Mouse (Mus musculus) testis, adult 2 months (tissue): ENCODE results near the gene Actg1.

Source experiments
- CTCF ChIP-seq: fragments of 200-500 bp; IDR thresholded peaks from 2 replicates; pipeline ENCODE4 v1.5.1; 2012; ENCODE audit warnings: low read depth, mild to moderate bottlenecking, inconsistent platforms, low read length, moderate library complexity; ENCODE audit not compliant: control insufficient read depth, insufficient read depth, insufficient replicate concordance
- POLR2A ChIP-seq: fragments of 200-500 bp; IDR thresholded peaks from 2 replicates; pipeline ENCODE4 v1.6.1; 2012; ENCODE audit warnings: low read depth, mild to moderate bottlenecking, inconsistent platforms, low read length, moderate library complexity; ENCODE audit not compliant: control insufficient read depth

- TF ChIP-seq POLR2A (no peak), CTCF (no peak)
Measured at GRCm38 (mm10) chr11:120337447-120337846, 10.9 kb downstream of the Actg1 start.
